Mouse (Mus musculus) ES-Bruce4 (cell line): Measurements from ENCODE around the gene Ccl5. TPM values are rescaled to one million over a fixed set of nuclear protein-coding genes. Genes with fewer than 3 reads are reported as not detected.
"Not testable (repeated sequence)": the region's sequence is repeated elsewhere in the genome, so short reads cannot be mapped to it uniquely, and the experiment has no call there.

Source experiments
- H3K27ac ChIP-seq: 2 replicates; pipeline ENCODE4 v1.5.1; 2012; ENCODE audit warnings: low read length, inconsistent platforms; ENCODE audit not compliant: insufficient read depth
- H3K27me3 ChIP-seq: 2 replicates; pipeline ENCODE4 v1.6.1; 2012; ENCODE audit warnings: mild to moderate bottlenecking, low read length, inconsistent platforms; ENCODE audit not compliant: control insufficient read depth, poor library complexity, insufficient read depth, severe bottlenecking
- H3K36me3 ChIP-seq: 2 replicates; pipeline ENCODE4 v1.6.1; 2012; ENCODE audit warnings: inconsistent platforms, mild to moderate bottlenecking, low read length, moderate library complexity; ENCODE audit not compliant: control insufficient read depth, poor library complexity, insufficient read depth, severe bottlenecking
- H3K4me1 ChIP-seq: one replicate; pipeline ENCODE4 v1.8.1; 2011; ENCODE audit warnings: low read length; ENCODE audit not compliant: control insufficient read depth, insufficient read depth
- H3K4me3 ChIP-seq: 2 replicates; pipeline ENCODE4 v1.5.1; 2011; ENCODE audit warnings: low read depth, mild to moderate bottlenecking, low read length
- H3K9ac ChIP-seq: 2 replicates; pipeline ENCODE4 v1.6.1; 2012; ENCODE audit warnings: low read depth, mild to moderate bottlenecking, inconsistent platforms; ENCODE audit not compliant: poor library complexity, severe bottlenecking
- H3K9me3 ChIP-seq: replicated peaks from 2 replicates; pipeline ENCODE4 v1.6.1; 2012; ENCODE audit warnings: mild to moderate bottlenecking, low read length, inconsistent platforms; ENCODE audit not compliant: control insufficient read depth, poor library complexity, insufficient read depth, severe bottlenecking
- CTCF ChIP-seq: IDR thresholded peaks from one replicate; pipeline ENCODE4 v1.8.1; 2011; ENCODE audit warnings: low read depth, low read length
- EP300 ChIP-seq: IDR thresholded peaks from 2 replicates; pipeline ENCODE4 v1.6.1; 2011; ENCODE audit warnings: low read depth, low read length; ENCODE audit not compliant: insufficient read depth
- POLR2A ChIP-seq: IDR thresholded peaks from one replicate; pipeline ENCODE4 v1.8.1; 2011; ENCODE audit warnings: low read length; ENCODE audit not compliant: insufficient read depth
- polyA plus RNA-seq: library from polyadenylated mRNA; stranded (reverse); fragments of >200 nt; gene quantifications from 2 replicates; pipeline ENCODE4 v1.2.4, GENCODE M21; 2011; ENCODE audit warnings: low read depth; ENCODE audit not compliant: missing spikeins, insufficient read depth, insufficient read length

Gene Ccl5
- polyA plus RNA-seq, 1 experiment: not detected

DNA sequence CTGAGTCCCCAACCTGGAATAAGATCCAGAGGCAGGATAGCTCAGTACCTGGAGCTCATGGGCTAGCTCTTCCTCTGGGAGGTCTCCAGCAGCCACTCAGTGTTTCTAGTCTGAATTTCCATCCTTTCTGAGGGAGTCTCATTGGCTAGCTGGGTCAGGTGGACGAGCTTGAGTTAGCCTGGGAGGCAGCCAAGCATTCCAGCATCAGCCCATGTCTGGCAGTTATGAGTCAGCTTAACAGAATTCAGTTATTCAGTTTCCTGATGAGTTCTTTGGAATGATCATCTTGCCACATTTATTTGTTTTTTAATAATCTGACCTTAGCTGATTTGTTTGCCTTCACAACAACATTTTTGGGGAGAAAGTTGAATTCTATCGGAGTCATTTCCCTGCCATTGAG lies 33.4 kb upstream of the Ccl5 start:
- H3K9ac ChIP-seq: no peak overlapping the region
- no peaks in the 10 kb centered on the region for H3K4me1 ChIP-seq
- no peak for TF ChIP-seq EP300
- no peak for TF ChIP-seq POLR2A
- no peak for TF ChIP-seq CTCF
- H3K36me3 ChIP-seq: no peaks in the 10 kb centered on the region
- no peak overlapping the region for H3K27ac ChIP-seq
- H3K27me3 ChIP-seq: no peaks in the 10 kb centered on the region
- no peak overlapping the region for H3K4me3 ChIP-seq
- H3K9me3 ChIP-seq: no peaks in the 10 kb centered on the region

DNA sequence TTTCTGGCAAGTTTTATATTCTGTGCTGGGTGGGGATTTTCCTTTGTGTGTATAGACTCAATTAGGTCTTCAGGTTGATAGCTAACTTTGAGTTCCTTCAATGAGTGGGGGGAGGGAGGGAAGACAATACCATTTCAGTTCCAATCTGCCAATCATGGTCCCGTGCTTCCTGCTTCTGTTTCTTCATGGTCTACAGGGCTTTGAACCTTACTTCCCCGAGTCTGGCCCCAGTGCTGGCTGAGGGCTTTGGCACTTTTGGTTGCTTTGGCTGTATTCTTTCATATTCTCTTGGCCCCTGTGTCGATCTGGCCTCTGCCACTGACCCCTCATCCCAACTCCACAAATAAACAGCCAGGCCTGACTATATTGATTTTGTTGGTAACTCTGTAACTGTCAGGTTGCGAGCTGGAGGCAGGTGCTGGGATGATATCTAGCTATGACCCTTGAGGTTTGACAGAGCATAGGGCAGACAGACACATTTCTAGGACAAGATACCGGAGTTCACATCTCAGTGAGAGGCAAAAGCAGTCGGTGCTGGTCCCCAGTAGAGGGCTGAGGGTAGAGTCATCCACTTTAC lies 32.1 kb upstream of the Ccl5 start:
- Histone ChIP-seq H3K27me3 (no peaks in the 10 kb centered on the region), H3K4me3 (no peak overlapping the region), H3K27ac (no peak overlapping the region), H3K4me1 (no peaks in the 10 kb centered on the region), H3K9me3 (no peaks in the 10 kb centered on the region), H3K9ac (no peak overlapping the region), H3K36me3 (no peaks in the 10 kb centered on the region)
- TF ChIP-seq CTCF: no peak
- TF ChIP-seq POLR2A: no peak
- TF ChIP-seq EP300: no peak

DNA sequence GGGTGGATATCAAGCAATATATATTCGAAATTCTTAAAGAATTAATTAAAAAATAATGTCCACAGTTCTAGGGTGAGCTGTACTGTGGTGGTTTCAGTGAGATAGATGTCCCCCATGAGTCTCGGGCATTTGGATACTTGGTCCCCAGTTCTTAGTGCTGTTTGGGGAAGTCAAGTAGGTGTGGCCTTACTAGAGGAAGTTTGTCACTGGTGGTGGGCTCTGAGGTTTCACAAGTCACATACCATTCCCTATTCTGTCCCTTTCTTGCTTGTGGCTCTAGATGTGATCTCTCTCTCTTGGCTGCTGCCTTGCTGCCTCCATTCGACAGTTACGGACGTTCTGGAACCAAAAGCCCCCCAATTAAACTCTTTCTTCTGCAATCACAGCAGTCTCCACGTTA lies 30.1 kb upstream of the Ccl5 start:
- no peaks in the 10 kb centered on the region for H3K9me3 ChIP-seq
- no peak overlapping the region for H3K4me3 ChIP-seq
- no peaks in the 10 kb centered on the region for H3K27me3 ChIP-seq
- H3K27ac ChIP-seq: no peak overlapping the region
- H3K4me1 ChIP-seq: no peaks in the 10 kb centered on the region
- H3K36me3 ChIP-seq: no peaks in the 10 kb centered on the region
- no peak overlapping the region for H3K9ac ChIP-seq
- TF ChIP-seq EP300 (no peak), CTCF (no peak), POLR2A (no peak)

DNA sequence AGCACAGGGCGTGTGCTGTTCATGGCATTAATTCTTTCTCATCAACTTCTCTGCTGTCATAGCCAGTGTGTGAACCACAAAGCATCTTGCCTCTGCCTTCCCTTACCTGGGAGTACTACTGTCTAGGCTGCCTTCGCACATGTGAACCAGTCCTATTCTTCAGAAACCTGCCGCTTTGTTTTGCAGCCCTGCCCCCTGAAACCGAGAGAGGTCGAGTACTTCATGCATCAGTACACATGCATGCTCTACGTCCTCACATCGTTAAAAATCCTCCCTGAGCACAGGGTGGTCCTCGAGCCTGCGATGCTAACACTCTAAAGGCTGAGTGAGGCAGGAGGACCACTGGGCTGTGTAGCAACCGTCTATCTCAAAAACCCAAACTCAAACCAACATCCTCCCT lies 26.8 kb upstream of the Ccl5 start:
- H3K4me3 ChIP-seq: no peak overlapping the region
- H3K27me3 ChIP-seq: no peaks in the 10 kb centered on the region
- no peaks in the 10 kb centered on the region for H3K4me1 ChIP-seq
- no peak overlapping the region for H3K9ac ChIP-seq
- no peak overlapping the region for H3K27ac ChIP-seq
- TF ChIP-seq EP300 (no peak), POLR2A (no peak), CTCF (no peak)
- H3K9me3 ChIP-seq: no peaks in the 10 kb centered on the region
- no peaks in the 10 kb centered on the region for H3K36me3 ChIP-seq

DNA sequence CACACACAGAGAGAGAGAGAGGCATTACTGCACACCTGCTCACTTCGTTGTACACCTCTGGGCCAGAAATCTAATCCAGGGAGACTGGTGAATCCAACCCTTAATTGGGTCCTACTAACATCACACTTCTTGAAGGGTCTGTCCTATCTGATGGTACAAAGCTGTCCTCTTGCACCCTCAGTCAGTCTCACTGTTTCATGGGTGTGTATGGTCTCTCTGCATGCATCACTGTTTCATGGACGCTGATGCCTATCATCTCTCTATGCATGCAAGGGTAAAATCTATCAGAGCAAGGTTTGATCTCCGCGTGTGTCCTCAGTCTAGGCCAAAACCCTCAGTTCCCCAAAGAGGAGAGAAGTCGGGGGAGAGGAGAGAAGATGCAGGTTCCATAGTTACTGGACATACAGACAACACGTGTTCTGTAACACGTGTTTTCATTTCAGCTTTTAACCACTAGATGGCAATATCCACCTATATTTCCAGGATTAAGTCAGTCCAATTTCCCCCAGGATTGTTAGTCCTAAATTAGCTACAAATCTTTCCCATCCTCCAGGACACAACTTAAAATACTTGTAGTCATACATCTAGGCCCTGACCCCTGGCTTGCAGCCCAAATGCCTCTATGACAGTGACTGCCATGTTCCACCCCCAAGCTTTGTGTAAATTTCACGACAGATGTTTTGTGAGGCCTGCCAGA lies 25.9 kb upstream of the Ccl5 start:
- Histone ChIP-seq H3K36me3 (no peaks in the 10 kb centered on the region), H3K27me3 (no peaks in the 10 kb centered on the region), H3K9ac (no peak overlapping the region), H3K9me3 (no peaks in the 10 kb centered on the region), H3K4me3 (no peak overlapping the region), H3K4me1 (no peaks in the 10 kb centered on the region), H3K27ac (no peak overlapping the region)
- peak; percentile 7 for TF ChIP-seq CTCF
- no peak for TF ChIP-seq EP300

DNA sequence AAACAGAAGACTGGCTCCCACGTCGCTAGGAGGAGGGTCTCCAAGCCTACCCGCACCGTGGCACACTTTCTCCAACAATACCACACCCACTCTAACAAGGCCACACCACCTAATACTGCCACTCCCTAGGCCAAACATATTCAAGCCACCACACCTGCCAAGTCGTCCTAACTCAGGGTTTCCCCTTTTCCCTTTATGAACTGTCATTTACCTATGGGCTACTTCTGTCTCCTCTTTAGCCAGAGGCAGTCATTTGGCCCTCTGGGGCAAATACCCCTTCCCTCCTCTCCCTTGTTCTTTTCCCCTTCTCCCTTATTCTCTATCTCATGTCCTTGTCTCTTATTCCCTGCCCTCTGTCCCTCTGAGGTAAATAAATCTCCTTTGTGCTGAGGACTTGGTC lies 21.4 kb upstream of the Ccl5 start:
- no peak overlapping the region for H3K4me3 ChIP-seq
- TF ChIP-seq EP300: no peak
- TF ChIP-seq POLR2A: no peak
- no peak for TF ChIP-seq CTCF
- H3K27ac ChIP-seq: no peak overlapping the region
- no peaks in the 10 kb centered on the region for H3K36me3 ChIP-seq
- H3K27me3 ChIP-seq: no peaks in the 10 kb centered on the region
- H3K9me3 ChIP-seq: no peaks in the 10 kb centered on the region; the same call in 1 of the 2 replicates
- H3K4me1 ChIP-seq: no peaks in the 10 kb centered on the region
- H3K9ac ChIP-seq: no peak overlapping the region

DNA sequence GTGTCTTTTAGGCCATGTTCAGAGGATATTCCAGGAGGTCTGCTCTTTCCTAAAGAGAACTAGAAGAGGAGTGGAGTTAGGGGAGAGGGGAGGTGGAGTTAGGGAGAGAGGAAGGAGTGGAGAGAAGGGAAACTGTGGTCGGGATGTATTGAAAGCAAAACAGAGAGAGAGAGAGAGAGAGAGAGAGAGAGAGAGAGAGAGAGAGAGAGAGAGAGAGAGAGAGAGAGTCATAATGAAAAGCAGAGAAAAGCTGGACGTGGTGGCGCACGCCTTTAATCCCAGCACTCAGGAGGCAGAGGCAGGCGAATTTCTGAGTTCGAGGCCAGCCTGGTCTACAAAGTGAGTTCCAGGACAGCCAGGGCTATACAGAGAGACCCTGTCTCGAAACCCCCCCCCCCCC lies 20.7 kb upstream of the Ccl5 start:
- H3K4me3 ChIP-seq, H3K27ac ChIP-seq, H3K4me1 ChIP-seq, H3K9ac ChIP-seq, H3K36me3 ChIP-seq, H3K27me3 ChIP-seq, H3K9me3 ChIP-seq: not testable (repeated sequence)
